Mouse (Mus musculus) megakaryocyte-erythroid progenitor cell, adult 5-6 weeks (primary cell): Measurements from ENCODE around the gene Enpp6. TPM values are rescaled to one million over a fixed set of nuclear protein-coding genes. Genes with fewer than 3 reads are reported as not detected.

ENCODE experiments used
- ATAC-seq: replicated peaks from 2 replicates; pipeline ENCODE4 v1.8.0; 2016; ENCODE audit warnings: mild to moderate bottlenecking, inconsistent platforms; ENCODE audit not compliant: severe bottlenecking, poor library complexity, low FRiP score, low TSS enrichment
- total RNA-seq, 2 experiments: library from RNA; stranded (forward) in 1 of 2; stranded (reverse) in 1 of 2; fragments of 200-1000, 215-1000 nt in 1 of 2; fragments of >200 nt in 1 of 2; fragmentation: Nextera tagmentation in 1 of 2; gene quantifications; 2 replicates each; pipeline ENCODE4 v1.2.3; 2014 to 2017

Enpp6 gene
- total RNA-seq, 2 experiments from 2014 or later = 1.7 TPM; not detected in 1

DNA sequence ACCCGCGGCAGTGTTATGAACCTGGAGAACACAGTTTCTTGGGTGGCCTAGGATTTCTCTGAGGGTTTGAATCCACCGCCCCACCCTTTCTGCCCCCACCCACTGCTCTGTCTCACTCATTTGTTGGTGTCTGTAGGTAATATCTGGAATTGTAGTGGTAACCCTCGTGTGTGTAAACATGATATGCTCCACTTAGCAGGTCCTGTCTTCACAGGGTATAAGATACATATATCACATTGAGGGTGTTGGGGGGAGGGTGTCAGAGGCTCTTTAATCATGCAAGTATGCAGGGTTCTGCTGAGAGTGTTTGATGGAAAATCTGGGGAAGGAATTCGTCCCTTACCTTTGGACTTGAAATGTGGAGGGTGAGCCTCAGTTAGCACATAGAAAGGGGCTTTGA, 149.4 kb downstream of the Enpp6 start:
- ATAC-seq = no peak

DNA sequence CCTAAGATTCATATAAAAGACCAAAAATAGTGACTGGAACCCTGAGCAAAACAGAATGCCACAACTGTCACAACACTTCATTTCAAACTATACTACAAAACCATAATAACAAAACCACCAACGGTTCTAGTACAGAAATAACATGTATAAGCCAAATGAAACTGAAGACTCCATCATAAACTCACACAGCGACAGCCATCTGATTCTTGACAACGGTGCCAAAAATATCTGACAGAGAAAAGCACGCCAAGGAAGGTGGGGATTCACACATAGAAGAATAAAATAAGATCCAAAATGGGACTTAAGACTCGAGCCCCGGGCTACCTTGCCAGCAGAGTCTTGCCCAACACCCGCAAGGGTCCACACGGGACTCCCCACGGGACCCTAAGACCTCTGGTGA, 158.6 kb downstream of the Enpp6 start:
- ATAC-seq = no peak

Other genes with a start within 250 kb of the Enpp6 start
- gene Irf2, start 247.2 kb upstream of the Enpp6 start, total RNA-seq (2014; fragmentation: Nextera tagmentation) = 55.0 and 76.9 TPM in 2 replicates
- 17.2 and 26.2 TPM in 2 replicates for gene Irf2, start 247.2 kb upstream of the Enpp6 start, total RNA-seq (2017)